20 mouse cellular contexts compared by ENCODE assay signal in genomic region chr9:89921121-89921520, GRCm38 (mm10). TPM values are rescaled to one million over a fixed set of nuclear protein-coding genes. Genes with fewer than 3 reads are reported as not detected.
"Had no signal": no experiment of that assay in that cellular context is flagged by ENCODE, and none has a peak within 500 bp of the region (broad histone marks: within the 10 kb centered on the region; RNA-seq: fewer than 3 reads in every experiment).

No protein-coding gene starts in this region.

- H3K4me3 ChIP-seq: left cerebral cortex, adult 2 months; limb, embryonic 13.5 days; liver, embryonic 12.5 days; liver, embryonic 15.5 days; lung, embryonic 15.5 days; megakaryocyte, embryonic 14.5 days; midbrain, embryonic 10.5 days; midbrain, embryonic 13.5 days; myocyte; neural tube, embryonic 13.5 days had no signal

- H3K4me1 ChIP-seq: liver, embryonic 12.5 days; liver, embryonic 15.5 days; lung, embryonic 15.5 days; megakaryocyte, embryonic 14.5 days; midbrain, embryonic 10.5 days; midbrain, embryonic 13.5 days; neural tube, embryonic 13.5 days had no signal

- ATAC-seq: liver, embryonic 12.5 days; midbrain, embryonic 13.5 days; midbrain, embryonic 16.5 days had no signal

- H3K27ac ChIP-seq: left cerebral cortex, adult 2 months; limb, embryonic 13.5 days; liver, embryonic 12.5 days; liver, embryonic 15.5 days; lung, embryonic 15.5 days; midbrain, embryonic 10.5 days; midbrain, embryonic 13.5 days; neural tube, embryonic 13.5 days had no signal

- H3K36me3 ChIP-seq: limb, embryonic 13.5 days; liver, embryonic 12.5 days; liver, embryonic 15.5 days; lung, embryonic 15.5 days; midbrain, embryonic 10.5 days; midbrain, embryonic 13.5 days; neural tube, embryonic 13.5 days had no signal

- DNase-seq: kidney, adult 9 months; kidney, postnatal 14 days; liver; lung, adult 18-20 months; lung, postnatal 10 days; lung, postnatal 36 days; retina, postnatal 1 day; thymus, adult 18-20 months; thymus, postnatal 36 days had no signal

- H3K9me3 ChIP-seq: limb, embryonic 13.5 days; liver, embryonic 12.5 days; liver, embryonic 15.5 days; lung, embryonic 15.5 days; megakaryocyte, embryonic 14.5 days; midbrain, embryonic 10.5 days; midbrain, embryonic 13.5 days had no signal

- H3K27me3 ChIP-seq: liver, embryonic 12.5 days; liver, embryonic 15.5 days; lung, embryonic 15.5 days; midbrain, embryonic 13.5 days; neural tube, embryonic 13.5 days had no signal

RNA-seq across cellular contexts. Expression of gene Rasgrf1, which starts 11.4 kb away (rescaled TPM):
- polyA plus RNA-seq: liver, embryonic 12.5 days; liver, embryonic 15.5 days; myocyte had no signal
